Mouse (Mus musculus) intestine, embryonic 14.5 days (tissue): Measurements from ENCODE around the gene Cyb5d1. TPM values are rescaled to one million over a fixed set of nuclear protein-coding genes. Genes with fewer than 3 reads are reported as not detected.
A peak's percentile ranks its signal among the peaks of the same experiment; 100 is the strongest.

Experiments
- ATAC-seq: fragments of 200-750 bp; cut with Nextera tagmentation; replicated peaks from 2 replicates; pipeline ENCODE4 v1.8.0; 2017; ENCODE audit warnings: low read depth, moderate number of reproducible peaks, moderate TSS enrichment, moderate library complexity; ENCODE audit not compliant: low FRiP score, low TSS enrichment
- DNase-seq: peaks from one replicate; pipeline ENCODE4 v3.0.0-alpha.2; 2018; ENCODE audit warnings: low spot score
- H3K27ac ChIP-seq: fragments of 300-500 bp; sonication (generic); 2 replicates; pipeline ENCODE4 v1.5.1; 2014; ENCODE audit warnings: low read depth, mild to moderate bottlenecking, control low read depth
- H3K27me3 ChIP-seq: fragments of 300-500 bp; sonication (generic); replicated peaks from 2 replicates; pipeline ENCODE4 v1.6.1; 2014; ENCODE audit warnings: low read length, control low read depth; ENCODE audit not compliant: control insufficient read depth, insufficient read depth
- H3K36me3 ChIP-seq: fragments of 300-500 bp; sonication (generic); 2 replicates; pipeline ENCODE4 v1.6.1; 2014; ENCODE audit warnings: low read length, control low read depth; ENCODE audit not compliant: control insufficient read depth, insufficient read depth
- H3K4me1 ChIP-seq: fragments of 300-500 bp; sonication (generic); replicated peaks from 2 replicates; pipeline ENCODE4 v1.6.1; 2014; ENCODE audit warnings: low read length, control low read depth, mixed read lengths; ENCODE audit not compliant: control insufficient read depth, insufficient read depth
- H3K4me2 ChIP-seq: fragments of 300-500 bp; sonication (generic); 2 replicates; pipeline ENCODE4 v1.6.1; 2014; ENCODE audit warnings: low read length
- H3K4me3 ChIP-seq: fragments of 300-500 bp; sonication (generic); 2 replicates; pipeline ENCODE4 v1.5.1; 2014; ENCODE audit warnings: low read depth, low read length, control low read depth, mixed read lengths
- H3K9ac ChIP-seq: fragments of 300-500 bp; sonication (generic); 2 replicates; pipeline ENCODE4 v1.6.1; 2014; ENCODE audit warnings: mild to moderate bottlenecking, low read length
- H3K9me3 ChIP-seq: fragments of 300-500 bp; sonication (generic); 2 replicates; pipeline ENCODE4 v1.6.1; 2016; ENCODE audit warnings: low read length, control low read depth; ENCODE audit not compliant: control insufficient read depth
- WGBS: fragments of 180-500 bp; shearing (Covaris S2); extraction: QIAGEN DNeasy Blood & Tissue Kit; methylation state at CpG from one replicate; pipeline ENCODE4 v1.1.7; 2014; 5-methylcytosine and 5-hydroxymethylcytosine counted together
- polyA plus RNA-seq: library from polyadenylated mRNA; unstranded; fragments of >200 nt; fragmentation: Nextera tagmentation; extraction: Ambion mirVana; gene quantifications from 2 replicates; pipeline ENCODE4 v1.2.1, GENCODE M21; 2014

The Cyb5d1 gene
- polyA plus RNA-seq, 1 experiment from 2014 or later, result 23.8 TPM

DNA sequence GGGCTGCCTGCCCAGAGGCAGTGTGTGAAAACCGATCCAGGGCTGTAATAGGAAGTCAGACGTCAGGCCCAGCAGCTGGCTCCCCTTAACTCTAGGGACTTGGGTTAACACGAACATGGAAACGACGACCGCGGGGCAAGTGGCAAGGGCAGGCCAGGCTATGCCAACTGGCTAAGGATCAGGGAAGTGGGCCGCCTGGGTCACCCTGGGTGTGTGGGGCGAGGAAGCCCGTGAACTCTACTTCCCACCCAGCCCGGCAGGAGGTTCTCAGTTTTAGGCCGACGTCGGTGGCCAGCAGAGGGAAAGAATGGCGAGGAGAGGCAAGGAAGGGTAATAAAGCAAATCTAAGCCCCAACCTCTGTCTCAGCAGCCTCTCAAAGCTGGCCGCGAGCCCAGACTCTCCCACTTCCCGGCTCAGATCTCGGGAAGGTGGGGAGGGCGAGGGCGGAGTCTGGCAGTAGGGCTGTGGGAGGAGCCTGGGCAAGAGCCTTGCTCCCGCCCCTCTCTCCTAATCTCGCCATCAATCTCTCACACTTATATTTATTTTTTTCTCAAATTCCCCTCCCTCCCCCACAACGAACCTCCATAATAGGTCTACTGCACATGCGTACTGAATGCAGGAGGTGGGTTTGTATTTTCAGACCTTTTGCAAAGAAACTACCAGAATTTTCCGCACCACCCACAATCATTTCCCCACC, 29.1 kb downstream of the Cyb5d1 start:
- Histone ChIP-seq H3K27ac (peak overlapping the region; percentile 100), H3K4me3 (peak overlapping the region; percentile 80), H3K9me3 (no peaks in the 10 kb centered on the region), H3K4me1 (peaks cover 35% of the 10 kb centered on the region), H3K27me3 (no peaks in the 10 kb centered on the region), H3K9ac (peak overlapping the region; percentile 31), H3K4me2 (peak overlapping the region; percentile 64), H3K36me3 (peaks cover 26% of the 10 kb centered on the region)
- DNase-seq (peak; percentile 95), ATAC-seq (peak; percentile 77)
- WGBS, result under 1% methylated on average over 26 of the region's 26 CpGs

DNA sequence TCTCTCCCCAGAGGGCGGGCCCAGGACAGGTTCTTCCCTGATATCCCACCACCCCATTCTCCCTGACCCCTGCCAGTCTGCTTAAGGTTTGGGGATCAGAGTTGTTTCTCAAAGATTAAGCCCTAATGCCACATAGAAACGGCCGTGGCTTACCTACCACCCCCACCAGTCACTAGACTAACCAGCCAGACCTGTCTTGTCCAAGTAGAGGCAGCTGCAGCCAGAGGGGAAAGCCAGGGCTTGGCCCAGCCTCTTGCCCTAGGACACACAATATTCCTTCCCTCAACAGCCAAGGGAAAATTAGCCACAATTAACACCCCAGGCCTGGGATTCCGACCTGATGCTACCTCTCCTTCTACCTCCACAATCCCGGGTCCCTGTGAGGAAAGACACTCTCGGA, 29.7 kb downstream of the Cyb5d1 start:
- Histone ChIP-seq H3K27me3 (no peaks in the 10 kb centered on the region), H3K9me3 (no peaks in the 10 kb centered on the region), H3K36me3 (peaks cover 32% of the 10 kb centered on the region), H3K9ac (peak overlapping the region; percentile 31), H3K27ac (peak overlapping the region; percentile 95), H3K4me2 (peak overlapping the region; percentile 64), H3K4me3 (peak overlapping the region; percentile 80), H3K4me1 (peaks cover 29% of the 10 kb centered on the region)
- ATAC-seq (no peak), DNase-seq (peak; percentile 66)
- WGBS, result 14% methylated on average over 6 of the region's 6 CpGs

DNA sequence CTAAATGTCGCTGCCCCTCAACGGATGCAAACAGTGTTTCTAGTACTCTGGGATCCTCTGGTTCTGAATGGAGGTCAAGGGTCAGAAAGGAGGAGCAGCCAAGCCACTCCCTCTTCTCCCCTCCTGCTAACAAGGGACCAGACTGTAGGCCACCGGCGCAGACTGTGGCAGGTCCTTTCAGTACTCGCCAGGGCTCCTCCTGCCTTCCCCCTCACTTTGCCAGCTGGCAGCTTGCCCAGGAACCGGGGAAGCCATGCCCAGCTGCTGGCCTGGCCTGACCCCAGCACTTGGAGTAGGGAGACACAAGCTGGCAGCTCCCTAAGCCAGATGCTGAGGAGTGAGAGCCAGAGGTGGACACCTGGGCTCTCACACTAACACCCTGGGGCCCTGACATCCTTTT, 30.5 kb downstream of the Cyb5d1 start:
- H3K9me3 ChIP-seq, result no peaks in the 10 kb centered on the region
- no peaks in the 10 kb centered on the region for H3K27me3 ChIP-seq
- peak overlapping the region; percentile 95 for H3K27ac ChIP-seq
- H3K4me1 ChIP-seq, result peaks cover 26% of the 10 kb centered on the region
- ATAC-seq (no peak; the same call in 1 of the 2 replicates), DNase-seq (peak; percentile 85)
- H3K36me3 ChIP-seq, result peaks cover 40% of the 10 kb centered on the region
- H3K9ac ChIP-seq, result no peak overlapping the region
- 0 out of 2 replicates have a peak overlapping the region, but pooled peaks have one; percentile 80 for H3K4me3 ChIP-seq
- WGBS, result 2% methylated on average over 6 of the region's 6 CpGs
- peak overlapping the region; percentile 64 for H3K4me2 ChIP-seq

DNA sequence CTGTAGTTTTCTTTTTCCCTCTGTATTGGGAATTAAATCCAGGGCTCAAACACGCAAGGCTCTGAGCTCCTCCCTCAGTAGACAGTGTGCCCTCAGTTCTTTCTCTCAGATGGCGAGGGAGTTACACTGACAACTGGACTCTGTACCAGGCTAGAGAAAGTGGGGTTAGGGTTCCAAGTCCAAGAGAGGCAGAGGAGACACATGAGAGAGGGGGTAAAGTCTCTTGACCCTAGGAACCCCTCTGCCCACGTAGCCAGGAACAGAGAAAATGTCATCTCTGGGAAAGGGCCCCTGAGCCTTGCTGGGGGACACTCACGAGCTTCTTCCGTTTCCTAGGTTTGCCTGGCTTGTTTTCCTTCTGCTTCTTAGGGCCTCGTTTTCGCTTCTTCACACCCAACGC, 31.1 kb downstream of the Cyb5d1 start:
- H3K4me1 ChIP-seq, result peaks cover 26% of the 10 kb centered on the region
- no peak overlapping the region for H3K9ac ChIP-seq
- H3K4me2 ChIP-seq, result peak overlapping the region; percentile 64
- H3K27me3 ChIP-seq, result no peaks in the 10 kb centered on the region
- no peak for DNase-seq
- H3K27ac ChIP-seq, result peak overlapping the region; percentile 95
- H3K36me3 ChIP-seq, result peaks cover 45% of the 10 kb centered on the region
- no peak for ATAC-seq
- H3K9me3 ChIP-seq, result no peaks in the 10 kb centered on the region
- 47% methylated on average over 8 of the region's 8 CpGs for WGBS
- H3K4me3 ChIP-seq, result no peak overlapping the region

DNA sequence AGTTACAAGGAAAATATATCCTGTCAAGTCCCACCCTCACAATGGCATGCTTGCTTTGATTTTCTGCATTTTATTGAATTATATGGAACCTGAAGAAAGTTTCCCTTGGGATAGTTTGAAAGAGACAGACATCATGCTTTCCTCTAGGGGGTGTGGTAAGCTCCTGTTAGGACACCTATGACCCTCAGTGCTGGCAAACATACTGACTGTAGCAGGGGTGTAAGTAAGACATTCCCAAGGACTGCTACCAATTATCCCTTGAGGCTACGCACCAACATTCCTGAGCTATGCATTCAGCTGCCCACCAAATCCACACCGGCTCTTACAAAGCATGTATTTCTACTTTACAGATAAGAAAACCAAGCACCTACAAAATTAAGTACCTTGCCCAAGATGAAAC, 33.0 kb downstream of the Cyb5d1 start:
- Histone ChIP-seq H3K9me3 (no peaks in the 10 kb centered on the region), H3K4me1 (peaks cover 26% of the 10 kb centered on the region), H3K36me3 (peaks cover 64% of the 10 kb centered on the region), H3K4me2 (no peak overlapping the region), H3K27me3 (no peaks in the 10 kb centered on the region), H3K9ac (no peak overlapping the region), H3K27ac (no peak overlapping the region), H3K4me3 (no peak overlapping the region)
- DNase-seq (no peak), ATAC-seq (no peak)
- WGBS, result 83% methylated on average over 2 of the region's 2 CpGs

DNA sequence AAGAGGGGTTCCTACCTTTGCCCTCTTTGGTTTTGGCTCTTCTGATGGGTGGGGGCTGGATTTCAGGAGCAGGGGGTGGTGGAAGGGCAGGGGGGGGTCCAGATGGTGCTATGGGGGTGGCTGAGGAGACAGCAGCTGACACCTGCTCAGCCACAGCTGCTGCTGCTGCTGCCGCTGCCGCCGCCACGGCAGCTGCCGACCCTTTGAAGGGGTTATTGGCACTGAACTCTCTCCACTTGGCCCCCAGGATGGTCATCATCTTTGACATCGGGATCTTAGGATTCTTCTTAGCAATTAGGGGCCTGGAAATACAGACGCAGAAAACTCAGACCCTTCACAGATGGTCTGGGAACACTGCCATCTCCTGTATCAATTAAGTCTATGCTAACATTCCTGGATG, 33.4 kb downstream of the Cyb5d1 start:
- WGBS, result 74% methylated on average over 7 of the region's 7 CpGs
- Histone ChIP-seq H3K27me3 (no peaks in the 10 kb centered on the region), H3K4me1 (peaks cover 24% of the 10 kb centered on the region), H3K4me3 (no peak overlapping the region), H3K4me2 (no peak overlapping the region), H3K27ac (no peak overlapping the region), H3K9me3 (no peaks in the 10 kb centered on the region), H3K9ac (no peak overlapping the region), H3K36me3 (peaks cover 69% of the 10 kb centered on the region)
- DNase-seq, result no peak
- no peak for ATAC-seq

DNA sequence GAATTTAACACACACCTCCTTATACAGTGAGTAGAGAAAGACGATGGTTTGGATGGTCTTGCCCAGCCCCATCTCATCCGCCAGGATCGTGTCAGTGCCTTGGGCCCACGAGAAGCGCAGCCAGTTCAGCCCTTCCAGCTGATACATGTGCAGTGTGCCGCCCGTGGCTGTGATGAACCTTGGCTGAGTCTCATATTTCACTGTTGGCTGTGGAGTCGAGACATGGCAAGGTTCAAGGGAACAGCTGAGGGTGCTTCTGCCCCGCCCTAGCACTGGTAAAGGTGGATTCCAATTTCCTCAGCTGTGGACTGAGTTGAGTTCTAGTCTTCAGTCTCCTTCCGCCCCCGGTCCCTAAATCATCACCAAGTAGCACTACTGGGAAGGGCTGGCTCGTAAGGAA, 37.7 kb downstream of the Cyb5d1 start:
- Histone ChIP-seq H3K27me3 (no peaks in the 10 kb centered on the region), H3K9me3 (no peaks in the 10 kb centered on the region), H3K4me1 (no peaks in the 10 kb centered on the region), H3K36me3 (peaks cover 100% of the 10 kb centered on the region), H3K9ac (no peak overlapping the region), H3K4me3 (no peak overlapping the region), H3K4me2 (no peak overlapping the region), H3K27ac (no peak overlapping the region)
- DNase-seq (no peak), ATAC-seq (no peak)
- 88% methylated on average over 12 of the region's 12 CpGs for WGBS

DNA sequence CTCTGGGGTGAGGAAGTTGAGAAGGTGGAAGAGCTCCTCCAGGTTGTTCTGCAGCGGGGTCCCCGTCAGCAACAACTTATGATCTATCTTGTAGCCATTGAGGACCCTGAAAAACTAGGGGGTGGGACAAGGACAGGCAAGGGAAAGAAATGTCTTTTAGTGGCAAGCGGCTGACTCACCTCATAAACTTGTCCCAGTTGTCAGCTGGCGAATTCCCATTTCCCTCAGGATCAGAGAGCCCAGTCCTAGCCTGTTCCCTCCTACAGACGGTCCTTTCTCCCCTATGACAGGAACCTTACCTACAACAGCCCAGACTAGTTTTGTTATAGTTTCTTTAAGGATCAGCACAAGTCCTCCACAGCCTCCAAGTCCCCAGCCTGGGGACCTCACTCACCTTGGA, 38.9 kb downstream of the Cyb5d1 start:
- DNase-seq, result no peak

DNA sequence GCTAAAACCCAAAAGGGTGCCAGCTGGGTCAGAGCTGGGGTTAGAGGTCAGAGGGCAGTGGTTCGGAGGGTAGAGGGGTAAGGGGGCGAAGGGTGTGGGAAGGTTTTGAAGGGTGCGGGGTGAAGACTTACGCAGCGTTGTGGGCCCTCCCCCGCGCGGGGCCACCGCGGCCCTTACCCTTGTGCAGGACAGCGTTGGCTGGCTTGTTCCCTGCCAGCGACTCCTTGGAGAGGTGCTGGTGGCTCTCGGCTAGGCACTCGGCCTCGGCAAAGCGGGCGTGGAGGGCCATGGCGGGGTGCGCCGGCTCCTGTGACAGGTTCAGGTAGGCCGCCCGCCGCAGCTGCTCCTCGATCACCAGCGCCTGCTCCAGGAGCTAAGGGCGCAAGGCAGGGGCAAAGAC, 49.0 kb downstream of the Cyb5d1 start:
- no peak for ATAC-seq
- H3K4me3 ChIP-seq, result no peak overlapping the region
- 92% methylated on average over 25 of the region's 26 CpGs for WGBS
- DNase-seq, result no peak
- no peaks in the 10 kb centered on the region for H3K27me3 ChIP-seq
- H3K27ac ChIP-seq, result no peak overlapping the region
- peaks cover 2% of the 10 kb centered on the region; the same call in 1 of the 2 replicates for H3K4me1 ChIP-seq
- H3K9me3 ChIP-seq, result no peaks in the 10 kb centered on the region
- H3K36me3 ChIP-seq, result peaks cover 86% of the 10 kb centered on the region
- H3K4me2 ChIP-seq, result no peak overlapping the region
- no peak overlapping the region for H3K9ac ChIP-seq

More for the DNA sequence above, 38.9 kb downstream of the Cyb5d1 start:
- no peak for ATAC-seq
- H3K4me2 ChIP-seq, result no peak overlapping the region
- no peaks in the 10 kb centered on the region for H3K9me3 ChIP-seq
- no peak overlapping the region for H3K27ac ChIP-seq
- no peak overlapping the region for H3K4me3 ChIP-seq
- peaks cover 100% of the 10 kb centered on the region for H3K36me3 ChIP-seq
- WGBS, result 92% methylated on average over 5 of the region's 5 CpGs
- no peaks in the 10 kb centered on the region for H3K4me1 ChIP-seq
- H3K9ac ChIP-seq, result no peak overlapping the region
- H3K27me3 ChIP-seq, result no peaks in the 10 kb centered on the region
